Mouse (Mus musculus): ENCODE data around the gene Ankrd63.

- TF ChIP-seq POLR2A (IDR thresholded peaks at IDR 0.05; ENCODE audit: extremely low read depth, insufficient read depth, low read length) = no peak
- TF ChIP-seq CTCF (IDR thresholded peaks at IDR 0.05; ENCODE audit: extremely low read depth, insufficient read depth, low read length) = no peak
Observed at GRCm38 (mm10) chr2:118676839-118677741, 26.7 kb downstream of the Ankrd63 start.
